Mouse (Mus musculus): ENCODE results near the gene Zer1. TPM values are rescaled to one million over a fixed set of nuclear protein-coding genes. Genes with fewer than 3 reads are reported as not detected.

Gene Zer1
- polyA plus RNA-seq, 1 experiment from 2014 or later = 6.1 TPM

- Histone ChIP-seq H3K27me3 (replicated peaks) (no peaks in the 10 kb centered on the region), H3K9ac (peak within 1 kb of the TSS; percentile 66), H3K4me3 (peak within 1 kb of the TSS; percentile 59), H3K27ac (ENCODE audit: poor library complexity, severe bottlenecking) (peak within 1 kb of the TSS; percentile 74), H3K4me2 (peak within 1 kb of the TSS; percentile 68), H3K36me3 (peaks cover 11% of the 10 kb centered on the region; the same call in 1 of the 2 replicates), H3K4me1 (replicated peaks) (0 out of 2 replicates have a peak, but pooled peaks cover 4% of the 10 kb centered on the region), H3K9me3 (replicated peaks) (no peaks in the 10 kb centered on the region)
- ATAC-seq (ENCODE audit: insufficient number of reproducible peaks, low FRiP score) = peak; percentile 96
- WGBS = under 1% methylated on average over 54 of the region's 54 CpGs
These were observed 75.5 kb downstream of the Zer1 start, which contains the start of gene Wdr34 for GRCm38 (mm10) chr2:30048699-30049388. TSS of gene Wdr34 (minus strand) at chr2:30048881.

- WGBS = 52% methylated on average over 11 of the region's 11 CpGs
- no peaks in the 10 kb centered on the region for H3K27me3 ChIP-seq (replicated peaks)
These were observed 76.3 kb downstream of the Zer1 start for GRCm38 (mm10) chr2:30048101-30048501.

More at GRCm38 (mm10) chr2:30048101-30048501, 76.3 kb downstream of the Zer1 start:
- Histone ChIP-seq H3K36me3 (peaks cover 11% of the 10 kb centered on the region; the same call in 1 of the 2 replicates), H3K9me3 (replicated peaks) (no peaks in the 10 kb centered on the region), H3K27ac (ENCODE audit: poor library complexity, severe bottlenecking) (no peak overlapping the region; the same call in 1 of the 2 replicates), H3K4me3 (peak overlapping the region; percentile 59), H3K9ac (peak overlapping the region; percentile 66), H3K4me2 (peak overlapping the region; percentile 68), H3K4me1 (replicated peaks) (0 out of 2 replicates have a peak, but pooled peaks cover 4% of the 10 kb centered on the region)
- no peak for ATAC-seq (ENCODE audit: insufficient number of reproducible peaks, low FRiP score)

Other genes starting within 250 kb of the Zer1 start
- 64.1 and 72.2 TPM in 2 replicates for gene Odf2, start 235.4 kb downstream of the Zer1 start, polyA plus RNA-seq (2016; fragmentation: Nextera tagmentation; extraction: Ambion mirVana)
- 42.8 and 43.3 TPM in 2 replicates for gene Gle1, start 189.2 kb downstream of the Zer1 start, polyA plus RNA-seq (2016; fragmentation: Nextera tagmentation; extraction: Ambion mirVana)
- gene Sptan1, start 159.0 kb downstream of the Zer1 start, polyA plus RNA-seq (2016; fragmentation: Nextera tagmentation; extraction: Ambion mirVana) = 124 and 141 TPM in 2 replicates
- gene Wdr34, start 75.7 kb downstream of the Zer1 start, polyA plus RNA-seq (2016; fragmentation: Nextera tagmentation; extraction: Ambion mirVana) = 15.8 and 15.9 TPM in 2 replicates
- 297 and 306 TPM in 2 replicates for gene Set, start 67.2 kb downstream of the Zer1 start, polyA plus RNA-seq (2016; fragmentation: Nextera tagmentation; extraction: Ambion mirVana)
- gene Pkn3, start 46.9 kb downstream of the Zer1 start, polyA plus RNA-seq (2016; fragmentation: Nextera tagmentation; extraction: Ambion mirVana) = 19.6 and 21.5 TPM in 2 replicates
- 49.8 and 50.4 TPM in 2 replicates for gene Zdhhc12, start 30.9 kb downstream of the Zer1 start, polyA plus RNA-seq (2016; fragmentation: Nextera tagmentation; extraction: Ambion mirVana)
- 5.4 and 5.8 TPM in 2 replicates for gene Tbc1d13, start 9.2 kb upstream of the Zer1 start, polyA plus RNA-seq (2016; fragmentation: Nextera tagmentation; extraction: Ambion mirVana)
- 37.0 and 39.7 TPM in 2 replicates for gene Endog, start 46.9 kb upstream of the Zer1 start, polyA plus RNA-seq (2016; fragmentation: Nextera tagmentation; extraction: Ambion mirVana)
- 34.8 and 35.5 TPM in 2 replicates for gene Spout1, start 53.9 kb upstream of the Zer1 start, polyA plus RNA-seq (2016; fragmentation: Nextera tagmentation; extraction: Ambion mirVana)
- 14.0 and 14.9 TPM in 2 replicates for gene Kyat1, start 81.3 kb upstream of the Zer1 start, polyA plus RNA-seq (2016; fragmentation: Nextera tagmentation; extraction: Ambion mirVana)
- 35.4 and 37.7 TPM in 2 replicates for gene Lrrc8a, start 113.1 kb upstream of the Zer1 start, polyA plus RNA-seq (2016; fragmentation: Nextera tagmentation; extraction: Ambion mirVana)
- 0.33 and 0.40 TPM in 2 replicates for gene Gm28035, start 116.0 kb upstream of the Zer1 start, polyA plus RNA-seq (2016; fragmentation: Nextera tagmentation; extraction: Ambion mirVana)
- gene Phyhd1, start 141.6 kb upstream of the Zer1 start, polyA plus RNA-seq (2016; fragmentation: Nextera tagmentation; extraction: Ambion mirVana) = 5.7 and 6.5 TPM in 2 replicates
- gene Gm28038, start 156.5 kb upstream of the Zer1 start, polyA plus RNA-seq (2016; fragmentation: Nextera tagmentation; extraction: Ambion mirVana) = not detected in 2 replicates
- 26.6 and 27.1 TPM in 2 replicates for gene Dolk, start 161.7 kb upstream of the Zer1 start, polyA plus RNA-seq (2016; fragmentation: Nextera tagmentation; extraction: Ambion mirVana)
- 34.4 and 34.9 TPM in 2 replicates for gene Nup188, start 161.8 kb upstream of the Zer1 start, polyA plus RNA-seq (2016; fragmentation: Nextera tagmentation; extraction: Ambion mirVana)
- gene Sh3glb2, start 234.8 kb upstream of the Zer1 start, polyA plus RNA-seq (2016; fragmentation: Nextera tagmentation; extraction: Ambion mirVana) = 117 and 130 TPM in 2 replicates
- 32.7 and 33.6 TPM in 2 replicates for gene Miga2, start 239.6 kb upstream of the Zer1 start, polyA plus RNA-seq (2016; fragmentation: Nextera tagmentation; extraction: Ambion mirVana)